Mouse (Mus musculus): ENCODE results near the gene Slc13a3. TPM values are rescaled to one million over a fixed set of nuclear protein-coding genes. Genes with fewer than 3 reads are reported as not detected.

Gene Slc13a3
- total RNA-seq, 1 experiment from 2014 or later: not detected

GRCm38 (mm10) chr2:165380050-165380449 lies 93.0 kb downstream of the Slc13a3 start:
- no peak for ATAC-seq (ENCODE audit: extremely low read depth, insufficient number of reproducible peaks, low FRiP score, poor library complexity, severe bottlenecking)

GRCm38 (mm10) chr2:165376001-165376400 lies 97.0 kb downstream of the Slc13a3 start:
- no peak for ATAC-seq (ENCODE audit: extremely low read depth, insufficient number of reproducible peaks, low FRiP score, poor library complexity, severe bottlenecking)

- no peak for ATAC-seq (ENCODE audit: extremely low read depth, insufficient number of reproducible peaks, low FRiP score, poor library complexity, severe bottlenecking)
These were observed 97.6 kb downstream of the Slc13a3 start for GRCm38 (mm10) chr2:165375478-165375877.

GRCm38 (mm10) chr2:165371066-165371465 lies 102.0 kb downstream of the Slc13a3 start:
- no peak for ATAC-seq (ENCODE audit: extremely low read depth, insufficient number of reproducible peaks, low FRiP score, poor library complexity, severe bottlenecking)

GRCm38 (mm10) chr2:165370348-165370747 lies 102.7 kb downstream of the Slc13a3 start:
- no peak for ATAC-seq (ENCODE audit: extremely low read depth, insufficient number of reproducible peaks, low FRiP score, poor library complexity, severe bottlenecking)

- ATAC-seq (ENCODE audit: extremely low read depth, insufficient number of reproducible peaks, low FRiP score, poor library complexity, severe bottlenecking): no peak
These were observed 104.5 kb downstream of the Slc13a3 start, which contains the start of gene Zfp663 for GRCm38 (mm10) chr2:165368496-165368895. Zfp663 (minus strand) TSS chr2:165368729.

GRCm38 (mm10) chr2:165367868-165368439 lies 105.1 kb downstream of the Slc13a3 start:
- ATAC-seq (ENCODE audit: extremely low read depth, insufficient number of reproducible peaks, low FRiP score, poor library complexity, severe bottlenecking): no peak

GRCm38 (mm10) chr2:165367047-165367520 lies 105.9 kb downstream of the Slc13a3 start:
- ATAC-seq (ENCODE audit: extremely low read depth, insufficient number of reproducible peaks, low FRiP score, poor library complexity, severe bottlenecking): no peak

GRCm38 (mm10) chr2:165364334-165365091 lies 108.5 kb downstream of the Slc13a3 start:
- 0 out of 2 replicates have a peak, but pooled peaks have one; percentile 20 for ATAC-seq (ENCODE audit: extremely low read depth, insufficient number of reproducible peaks, low FRiP score, poor library complexity, severe bottlenecking)

GRCm38 (mm10) chr2:165363282-165363681 lies 109.7 kb downstream of the Slc13a3 start:
- ATAC-seq (ENCODE audit: extremely low read depth, insufficient number of reproducible peaks, low FRiP score, poor library complexity, severe bottlenecking): no peak

- ATAC-seq (ENCODE audit: extremely low read depth, insufficient number of reproducible peaks, low FRiP score, poor library complexity, severe bottlenecking): no peak
These were observed 112.2 kb downstream of the Slc13a3 start for GRCm38 (mm10) chr2:165360861-165361260.

Other genes starting within 250 kb of the Slc13a3 start
- 0.25 TPM in 1 of 2 replicates, not detected in the other for gene Cdh22, start 238.4 kb downstream of the Slc13a3 start, total RNA-seq (2017)
- 38.2 and 45.3 TPM in 2 replicates for gene Slc35c2, start 185.4 kb downstream of the Slc13a3 start, total RNA-seq (2017)
- 23.8 and 26.0 TPM in 2 replicates for gene Elmo2, start 146.8 kb downstream of the Slc13a3 start, total RNA-seq (2017)
- gene Zfp663, start 104.5 kb downstream of the Slc13a3 start, total RNA-seq (2017): not detected in 2 replicates
- gene Zfp334, start 85.0 kb downstream of the Slc13a3 start, total RNA-seq (2017): not detected in 2 replicates
- not detected in 2 replicates for gene Ocstamp, start 72.8 kb downstream of the Slc13a3 start, total RNA-seq (2017)
- gene Trp53rka, start 20.1 kb upstream of the Slc13a3 start, total RNA-seq (2017): 8.6 and 10.4 TPM in 2 replicates
- not detected in 2 replicates for gene Slc2a10, start 30.6 kb upstream of the Slc13a3 start, total RNA-seq (2017)
- 1.7 and 5.0 TPM in 2 replicates for gene Eya2, start 121.8 kb upstream of the Slc13a3 start, total RNA-seq (2017)

All from neutrophil, adult 5-6 weeks (primary cell).